Mouse (Mus musculus) kidney, embryonic 16.5 days (tissue): ENCODE results near the gene Wbp2nl. TPM values are rescaled to one million over a fixed set of nuclear protein-coding genes. Genes with fewer than 3 reads are reported as not detected.

Source experiments
- ATAC-seq: fragments of 200-750 bp; cut with Nextera tagmentation; 2 replicates; pipeline ENCODE4 v1.8.0; 2017; ENCODE audit warnings: moderate TSS enrichment; ENCODE audit not compliant: low FRiP score, low TSS enrichment
- H3K27ac ChIP-seq: fragments of 300-500 bp; sonication (generic); 2 replicates; pipeline ENCODE4 v1.5.1; 2014; ENCODE audit warnings: low read length
- H3K27me3 ChIP-seq: fragments of 300-500 bp; sonication (generic); 2 replicates; pipeline ENCODE4 v1.6.1; 2014; ENCODE audit warnings: low read length, control low read depth, mixed read lengths; ENCODE audit not compliant: insufficient read depth
- H3K36me3 ChIP-seq: fragments of 300-500 bp; sonication (generic); 2 replicates; pipeline ENCODE4 v1.6.1; 2014; ENCODE audit warnings: low read length, control low read depth, mixed read lengths; ENCODE audit not compliant: insufficient read depth
- H3K4me1 ChIP-seq: fragments of 300-500 bp; sonication (generic); 2 replicates; pipeline ENCODE4 v1.6.1; 2014; ENCODE audit warnings: low read length, control low read depth, mixed read lengths; ENCODE audit not compliant: insufficient read depth
- H3K4me2 ChIP-seq: fragments of 300-500 bp; sonication (generic); replicated peaks from 2 replicates; pipeline ENCODE4 v1.6.1; 2014; ENCODE audit warnings: low read depth, low read length
- H3K4me3 ChIP-seq: fragments of 300-500 bp; sonication (generic); 2 replicates; pipeline ENCODE4 v1.5.1; 2014; ENCODE audit warnings: mild to moderate bottlenecking, low read length
- H3K9ac ChIP-seq: fragments of 300-500 bp; sonication (generic); replicated peaks from 2 replicates; pipeline ENCODE4 v1.6.1; 2014; ENCODE audit warnings: low read length
- H3K9me3 ChIP-seq: fragments of 300-500 bp; sonication (generic); 2 replicates; pipeline ENCODE4 v1.6.1; 2016; ENCODE audit warnings: low read length, control low read depth
- WGBS: fragments of 180-500 bp; shearing (Covaris S2); extraction: QIAGEN DNeasy Blood & Tissue Kit; methylation state at CpG from one replicate; pipeline ENCODE4 v1.1.7; 2014; 5-methylcytosine and 5-hydroxymethylcytosine counted together
- polyA plus RNA-seq: library from polyadenylated mRNA; unstranded; fragments of >200 nt; fragmentation: Nextera tagmentation; extraction: Ambion mirVana; gene quantifications from 2 replicates; pipeline ENCODE4 v1.2.1, GENCODE M21; 2015

The Wbp2nl gene
- polyA plus RNA-seq = 0.41 and 0.61 TPM in 2 replicates

GRCm38 (mm10) chr15:82298764-82299561, at the start of gene Wbp2nl:
Wbp2nl (plus strand) TSS chr15:82298954.
- peaks cover 4% of the 10 kb centered on the region; the same call in 1 of the 2 replicates for H3K4me1 ChIP-seq
- peak within 1 kb of the TSS; percentile 34; the same call in 1 of the 2 replicates for H3K4me2 ChIP-seq
- no peak for ATAC-seq
- no peak within 1 kb of the TSS for H3K9ac ChIP-seq
- no peaks in the 10 kb centered on the region for H3K9me3 ChIP-seq
- 0 out of 2 replicates have a peak within 1 kb of the TSS, but pooled peaks have one; percentile 5 for H3K4me3 ChIP-seq
- H3K27ac ChIP-seq = no peak within 1 kb of the TSS
- H3K36me3 ChIP-seq = no peaks in the 10 kb centered on the region
- H3K27me3 ChIP-seq = no peaks in the 10 kb centered on the region
- 56% methylated on average over 39 of the region's 39 CpGs for WGBS

- Histone ChIP-seq H3K9me3 (peaks cover 3% of the 10 kb centered on the region; the same call in 1 of the 2 replicates), H3K4me3 (no peak overlapping the region), H3K36me3 (no peaks in the 10 kb centered on the region), H3K4me1 (no peaks in the 10 kb centered on the region), H3K9ac (no peak overlapping the region), H3K27ac (no peak overlapping the region), H3K4me2 (no peak overlapping the region), H3K27me3 (no peaks in the 10 kb centered on the region)
- ATAC-seq = no peak
- 99% methylated on average over 3 of the region's 3 CpGs for WGBS
Measured at GRCm38 (mm10) chr15:82251579-82251978, 47.2 kb upstream of the Wbp2nl start.

DNA sequence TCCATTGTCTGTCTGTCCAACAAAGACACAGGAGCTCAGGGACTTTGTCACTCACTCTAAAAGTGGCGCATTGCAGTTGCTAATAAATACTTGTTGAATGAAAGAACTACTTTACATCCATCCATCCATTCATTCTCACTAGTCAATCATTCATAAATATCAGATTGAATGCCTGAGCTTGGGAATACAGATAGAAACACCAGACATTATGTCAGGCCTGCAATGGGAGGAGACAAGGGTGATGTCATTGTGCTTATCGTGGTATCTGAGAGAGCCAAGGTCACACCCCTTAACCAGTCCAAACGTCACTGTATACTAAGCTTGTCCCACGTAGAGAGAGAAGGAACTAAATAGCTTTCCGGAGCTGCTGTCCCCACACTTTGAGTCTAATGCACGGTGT, 46.7 kb upstream of the Wbp2nl start, which contains the start of gene 1500009C09Rik:
TSS of gene 1500009C09Rik (plus strand) at position 301 of the 400 bp plus-strand sequence.
- H3K27ac ChIP-seq = no peak within 1 kb of the TSS
- no peak within 1 kb of the TSS for H3K4me2 ChIP-seq
- no peaks in the 10 kb centered on the region for H3K27me3 ChIP-seq
- no peaks in the 10 kb centered on the region for H3K4me1 ChIP-seq
- peaks cover 3% of the 10 kb centered on the region; the same call in 1 of the 2 replicates for H3K9me3 ChIP-seq
- no peak within 1 kb of the TSS for H3K9ac ChIP-seq
- no peak within 1 kb of the TSS for H3K4me3 ChIP-seq
- 81% methylated on average over 6 of the region's 6 CpGs for WGBS
- H3K36me3 ChIP-seq = no peaks in the 10 kb centered on the region
- ATAC-seq = no peak

DNA sequence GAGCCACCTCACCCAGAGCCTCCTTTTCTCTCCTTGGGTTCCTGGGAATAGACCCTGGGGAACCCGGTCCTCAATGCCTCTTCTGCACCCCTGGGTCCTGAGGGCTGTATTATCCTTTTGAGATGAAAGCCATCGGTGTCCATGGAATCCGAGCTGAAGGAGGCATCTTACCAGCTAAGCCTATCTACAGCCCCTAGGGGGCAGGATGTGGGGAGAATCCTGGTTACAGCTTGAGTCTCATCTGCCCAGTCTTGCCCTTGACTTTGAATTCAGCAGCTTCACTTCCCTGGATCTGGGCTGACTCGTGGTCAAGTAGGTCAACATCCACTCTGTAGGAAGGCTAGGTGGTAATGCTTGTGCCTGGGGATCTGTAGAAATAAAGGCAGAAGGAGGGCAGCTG, 43.5 kb upstream of the Wbp2nl start:
- no peak overlapping the region for H3K9ac ChIP-seq
- H3K9me3 ChIP-seq = peaks cover 3% of the 10 kb centered on the region; the same call in 1 of the 2 replicates
- no peak overlapping the region for H3K4me3 ChIP-seq
- 59% methylated on average over 4 of the region's 4 CpGs for WGBS
- no peak overlapping the region for H3K4me2 ChIP-seq
- H3K27me3 ChIP-seq = no peaks in the 10 kb centered on the region; the same call in 1 of the 2 replicates
- no peak overlapping the region for H3K27ac ChIP-seq
- H3K36me3 ChIP-seq = no peaks in the 10 kb centered on the region
- no peak for ATAC-seq
- no peaks in the 10 kb centered on the region for H3K4me1 ChIP-seq

DNA sequence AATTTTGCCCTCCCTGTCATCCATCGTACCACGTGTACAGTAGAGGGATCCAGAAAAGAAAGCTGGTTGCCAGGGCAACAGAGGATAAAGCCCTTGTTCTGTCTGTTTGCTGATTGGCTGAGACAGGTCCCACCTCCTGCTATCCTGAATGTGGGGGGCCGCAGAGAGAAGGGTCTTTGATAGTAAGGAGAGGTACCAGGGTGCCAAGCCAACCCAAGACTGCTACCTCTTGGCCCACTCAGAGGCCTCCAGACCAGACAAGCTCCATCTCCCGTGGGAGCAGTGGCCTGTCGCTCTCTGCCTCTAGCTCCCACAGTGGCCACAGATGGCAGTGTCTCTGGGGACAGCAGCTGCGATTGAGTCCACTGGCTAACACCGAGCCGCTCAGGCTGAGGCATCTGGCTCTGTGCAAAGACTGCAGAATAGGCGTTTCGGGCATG, 42.8 kb upstream of the Wbp2nl start:
- no peak overlapping the region for H3K27ac ChIP-seq

GRCm38 (mm10) chr15:82259510-82259909, 39.2 kb upstream of the Wbp2nl start:
- H3K36me3 ChIP-seq = no peaks in the 10 kb centered on the region
- H3K4me3 ChIP-seq = no peak overlapping the region
- H3K9ac ChIP-seq = no peak overlapping the region
- ATAC-seq = no peak
- 11% methylated on average over 16 of the region's 16 CpGs for WGBS
- H3K27ac ChIP-seq = no peak overlapping the region
- H3K27me3 ChIP-seq = no peaks in the 10 kb centered on the region; the same call in 1 of the 2 replicates
- no peaks in the 10 kb centered on the region for H3K4me1 ChIP-seq
- H3K4me2 ChIP-seq = no peak overlapping the region
- no peaks in the 10 kb centered on the region for H3K9me3 ChIP-seq

More for the DNA sequence above, 42.8 kb upstream of the Wbp2nl start:
- no peak overlapping the region for H3K9ac ChIP-seq
- 0 out of 2 replicates have a peak, but pooled peaks have one; percentile 31 for ATAC-seq
- H3K4me2 ChIP-seq = no peak overlapping the region
- no peaks in the 10 kb centered on the region for H3K4me1 ChIP-seq
- no peaks in the 10 kb centered on the region for H3K36me3 ChIP-seq
- no peaks in the 10 kb centered on the region; the same call in 1 of the 2 replicates for H3K27me3 ChIP-seq
- 27% methylated on average over 10 of the region's 10 CpGs for WGBS
- H3K9me3 ChIP-seq = peaks cover 3% of the 10 kb centered on the region; the same call in 1 of the 2 replicates
- no peak overlapping the region for H3K4me3 ChIP-seq

DNA sequence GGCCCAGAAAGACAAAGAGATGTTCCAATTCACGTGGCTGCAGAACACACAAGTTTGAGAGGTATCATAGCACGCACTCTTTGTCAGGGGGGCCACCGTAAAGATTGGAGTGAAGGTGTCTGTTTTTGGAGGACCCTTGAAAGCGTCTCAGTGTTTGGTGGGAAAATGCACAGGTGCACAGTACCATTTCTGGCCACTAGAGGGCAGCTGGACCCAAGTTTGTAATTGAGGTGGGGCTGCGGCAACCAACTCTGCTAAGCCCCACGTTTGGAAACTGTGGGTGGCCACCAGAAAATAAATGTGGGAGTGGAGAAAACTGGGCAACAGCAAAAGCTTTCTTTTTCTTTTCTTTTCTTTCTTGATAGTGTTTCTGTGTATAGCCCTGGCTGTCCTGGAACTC, 32.4 kb upstream of the Wbp2nl start:
- H3K4me3 ChIP-seq = no peak overlapping the region
- no peak overlapping the region for H3K27ac ChIP-seq
- no peak for ATAC-seq

GRCm38 (mm10) chr15:82268185-82268584, 30.6 kb upstream of the Wbp2nl start:
- no peaks in the 10 kb centered on the region for H3K4me1 ChIP-seq
- H3K4me3 ChIP-seq = no peak overlapping the region
- no peaks in the 10 kb centered on the region for H3K9me3 ChIP-seq
- H3K27ac ChIP-seq = no peak overlapping the region
- H3K4me2 ChIP-seq = no peak overlapping the region
- ATAC-seq = no peak
- 31% methylated on average over 3 of the region's 3 CpGs for WGBS
- H3K36me3 ChIP-seq = no peaks in the 10 kb centered on the region
- no peak overlapping the region for H3K9ac ChIP-seq
- peaks cover 13% of the 10 kb centered on the region for H3K27me3 ChIP-seq

More for the DNA sequence above, 32.4 kb upstream of the Wbp2nl start:
- no peaks in the 10 kb centered on the region for H3K36me3 ChIP-seq
- H3K4me1 ChIP-seq = no peaks in the 10 kb centered on the region
- 13% methylated on average over 6 of the region's 6 CpGs for WGBS
- no peaks in the 10 kb centered on the region for H3K27me3 ChIP-seq
- no peaks in the 10 kb centered on the region for H3K9me3 ChIP-seq
- no peak overlapping the region for H3K9ac ChIP-seq
- no peak overlapping the region for H3K4me2 ChIP-seq

- WGBS = 82% methylated on average over 9 of the region's 9 CpGs
- ATAC-seq = no peak
- Histone ChIP-seq H3K4me1 (no peaks in the 10 kb centered on the region), H3K27me3 (peaks cover 19% of the 10 kb centered on the region), H3K4me3 (no peak overlapping the region), H3K36me3 (no peaks in the 10 kb centered on the region), H3K4me2 (no peak overlapping the region), H3K9ac (no peak overlapping the region), H3K9me3 (no peaks in the 10 kb centered on the region), H3K27ac (no peak overlapping the region)
Measured at GRCm38 (mm10) chr15:82268783-82269182, 30.0 kb upstream of the Wbp2nl start.

DNA sequence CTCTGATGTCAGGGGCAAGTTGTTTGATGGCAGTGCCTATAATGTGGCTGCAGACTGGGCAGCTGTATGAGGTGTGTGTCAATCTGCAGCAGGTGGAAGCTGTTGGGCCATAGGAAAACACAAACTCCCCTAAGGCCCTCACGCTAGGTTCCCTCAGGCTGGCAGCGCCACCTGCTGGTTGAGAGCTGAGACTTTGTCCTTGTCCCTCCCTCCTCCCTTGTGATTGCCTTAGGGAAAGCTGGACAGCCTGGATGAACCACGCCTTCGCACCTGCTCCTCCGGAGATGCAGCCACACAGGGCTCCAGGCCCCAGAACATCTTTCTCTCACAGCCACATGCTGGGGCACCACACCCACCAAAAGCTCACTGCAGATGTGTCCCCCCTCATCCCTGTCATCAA, 27.6 kb upstream of the Wbp2nl start:
- Histone ChIP-seq H3K4me3 (no peak overlapping the region), H3K4me2 (no peak overlapping the region), H3K4me1 (peaks cover 15% of the 10 kb centered on the region), H3K9ac (no peak overlapping the region), H3K36me3 (no peaks in the 10 kb centered on the region), H3K27me3 (peaks cover 43% of the 10 kb centered on the region), H3K27ac (no peak overlapping the region), H3K9me3 (no peaks in the 10 kb centered on the region)
- ATAC-seq = no peak
- WGBS = 4% methylated on average over 5 of the region's 5 CpGs
